In the genomic region with DNA sequence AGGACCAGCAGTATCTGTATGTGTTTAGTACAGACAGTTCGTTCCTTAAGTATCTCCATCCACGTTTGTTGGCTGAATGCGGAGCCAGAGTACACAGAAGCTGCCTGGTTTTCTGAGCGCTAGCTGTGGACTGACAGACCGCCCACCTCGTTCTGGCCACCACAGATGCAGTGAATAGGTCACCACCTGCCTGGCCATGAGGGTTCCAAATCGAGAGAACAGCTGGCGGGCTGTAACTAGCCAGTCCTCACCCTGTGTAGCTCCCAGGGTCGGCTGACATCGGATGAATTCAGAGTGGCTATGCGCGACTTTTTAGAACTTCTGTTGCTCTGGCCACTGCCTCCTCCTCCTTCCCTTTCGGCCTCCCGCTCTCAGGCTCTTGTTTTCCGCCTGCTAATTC, we compare ENCODE assay signal across 14 mouse cellular contexts. TPM values are rescaled to one million over a fixed set of nuclear protein-coding genes. Genes with fewer than 3 reads are reported as not detected.
A peak's percentile ranks its signal among the peaks of the same experiment; 100 is the strongest.
DNase-seq lines count a peak whose midpoint lies in the region; ATAC-seq and TF ChIP-seq lines count a peak whose summit lies in the region.
"Had no signal": no experiment of that assay in that cellular context is flagged by ENCODE, and none has a peak within 500 bp of the region (broad histone marks: within the 10 kb centered on the region; RNA-seq: fewer than 3 reads in every experiment).

No protein-coding gene starts in this region.

- H3K79me2 ChIP-seq in liver, adult 2 months (ENCODE audit: control insufficient read depth, insufficient read depth, low read length) = no peaks in the 10 kb centered on the region

- no peak for DNase-seq in forebrain, embryonic 14.5 days (ENCODE audit: low spot score)
- no peak for DNase-seq in liver, adult 2 months (ENCODE audit: extremely low read depth, low read depth, low spot score)
- peak; percentile 47 for DNase-seq in testis, postnatal 14 days (ENCODE audit: low spot score)
- DNase-seq in testis, postnatal 10 days (ENCODE audit: low spot score) = no peak
- no peak for DNase-seq in ovary, adult 18-20 months (ENCODE audit: low spot score)
- DNase-seq: adrenal gland, postnatal 10 days; B cell, adult 2 months; heart, postnatal 10 days had no signal

- no peaks in the 10 kb centered on the region for H3K9me3 ChIP-seq in forebrain, embryonic 14.5 days (replicated peaks; ENCODE audit: control insufficient read depth, low read length)
- no peaks in the 10 kb centered on the region for H3K9me3 ChIP-seq in forebrain, embryonic 15.5 days
- H3K9me3 ChIP-seq in liver, embryonic 12.5 days (replicated peaks) = no peaks in the 10 kb centered on the region
- H3K9me3 ChIP-seq: G1E; neural tube, embryonic 12.5 days had no signal

- peaks cover 15% of the 10 kb centered on the region for H3K36me3 ChIP-seq in forebrain, embryonic 14.5 days (ENCODE audit: control insufficient read depth, insufficient read depth, low read length)
- peaks cover 33% of the 10 kb centered on the region; the same call in 1 of the 2 replicates for H3K36me3 ChIP-seq in forebrain, embryonic 15.5 days
- H3K36me3 ChIP-seq in liver, adult 2 months (ENCODE audit: control insufficient read depth, insufficient read depth, low read length) = no peaks in the 10 kb centered on the region
- H3K36me3 ChIP-seq in liver, embryonic 12.5 days = no peaks in the 10 kb centered on the region
- H3K36me3 ChIP-seq: G1E had no signal

- WGBS in forebrain, embryonic 14.5 days = 41% methylated on average over 15 of the region's 15 CpGs
- WGBS in forebrain, embryonic 15.5 days = 41% methylated on average over 15 of the region's 15 CpGs
- 37% methylated on average over 15 of the region's 15 CpGs for WGBS in liver, adult 2 months
- 40% methylated on average over 15 of the region's 15 CpGs for WGBS in liver, embryonic 12.5 days (ENCODE audit: insufficient replicate concordance)

- no peaks in the 10 kb centered on the region for H3K4me1 ChIP-seq in forebrain, embryonic 14.5 days (ENCODE audit: control insufficient read depth, insufficient read depth, low read length)
- H3K4me1 ChIP-seq in forebrain, embryonic 15.5 days = 0 out of 2 replicates have a peak, but pooled peaks cover 5% of the 10 kb centered on the region
- peaks cover 2% of the 10 kb centered on the region; the same call in 1 of the 2 replicates for H3K4me1 ChIP-seq in liver, adult 2 months (ENCODE audit: control insufficient read depth, insufficient read depth, low read length)
- peaks cover 14% of the 10 kb centered on the region for H3K4me1 ChIP-seq in liver, embryonic 12.5 days

- H3K9ac ChIP-seq in forebrain, embryonic 14.5 days (ENCODE audit: low read length) = no peak overlapping the region
- H3K9ac ChIP-seq in forebrain, embryonic 15.5 days (replicated peaks) = no peak overlapping the region
- no peak overlapping the region for H3K9ac ChIP-seq in liver, adult 2 months (ENCODE audit: low read depth, low read length)
- H3K9ac ChIP-seq in liver, embryonic 12.5 days = no peak overlapping the region
- H3K9ac ChIP-seq: neural tube, embryonic 12.5 days had no signal

- no peak for TF ChIP-seq POLR2A in liver, adult 2 months (IDR thresholded peaks at IDR 0.05; ENCODE audit: extremely low read depth, insufficient read depth, low read length)

- no peak overlapping the region for H3K4me2 ChIP-seq in forebrain, embryonic 14.5 days (ENCODE audit: low read length)
- no peak overlapping the region for H3K4me2 ChIP-seq in forebrain, embryonic 15.5 days (replicated peaks)
- H3K4me2 ChIP-seq in liver, embryonic 12.5 days = no peak overlapping the region
- H3K4me2 ChIP-seq: neural tube, embryonic 12.5 days had no signal

- no peak overlapping the region for H3K4me3 ChIP-seq in forebrain, embryonic 14.5 days (ENCODE audit: low read depth, low read length)
- no peak overlapping the region for H3K4me3 ChIP-seq in forebrain, embryonic 15.5 days
- H3K4me3 ChIP-seq in liver, adult 2 months (ENCODE audit: insufficient read depth, low read depth, low read length) = no peak overlapping the region
- no peak overlapping the region for H3K4me3 ChIP-seq in liver, embryonic 12.5 days
- H3K4me3 ChIP-seq: neural tube, embryonic 12.5 days had no signal

- 0 out of 2 replicates have a peak overlapping the region, but pooled peaks have one; percentile 27 for H3K27ac ChIP-seq in forebrain, embryonic 14.5 days (ENCODE audit: low read depth, low read length)
- no peak overlapping the region for H3K27ac ChIP-seq in forebrain, embryonic 15.5 days (replicated peaks)
- 0 out of 2 replicates have a peak overlapping the region, but pooled peaks have one; percentile 9 for H3K27ac ChIP-seq in liver, adult 2 months (replicated peaks; ENCODE audit: insufficient read depth, low read depth, low read length)
- H3K27ac ChIP-seq in liver, embryonic 12.5 days = no peak overlapping the region
- H3K27ac ChIP-seq: neural tube, embryonic 12.5 days had no signal

- ATAC-seq in forebrain, embryonic 14.5 days = no peak
- no peak for ATAC-seq in forebrain, embryonic 15.5 days (replicated peaks)
- ATAC-seq in liver, embryonic 12.5 days = no peak
- ATAC-seq in megakaryocyte-erythroid progenitor cell, adult 5-6 weeks (replicated peaks; ENCODE audit: low FRiP score, low TSS enrichment, poor library complexity, severe bottlenecking) = no peak
- ATAC-seq: inflammation-experienced regulatory T-cells, adult 6 months had no signal

- no peak for TF ChIP-seq CTCF in liver, adult 2 months (IDR thresholded peaks at IDR 0.05; ENCODE audit: low read depth, low read length)

- H3K27me3 ChIP-seq in forebrain, embryonic 14.5 days (replicated peaks; ENCODE audit: control insufficient read depth, insufficient read depth, low read length) = no peaks in the 10 kb centered on the region
- no peaks in the 10 kb centered on the region for H3K27me3 ChIP-seq in forebrain, embryonic 15.5 days
- H3K27me3 ChIP-seq in liver, adult 2 months (ENCODE audit: control insufficient read depth, insufficient read depth, low read length) = no peaks in the 10 kb centered on the region
- peaks cover 9% of the 10 kb centered on the region; the same call in 1 of the 2 replicates for H3K27me3 ChIP-seq in liver, embryonic 12.5 days (replicated peaks)
- H3K27me3 ChIP-seq: neural tube, embryonic 12.5 days had no signal

RNA-seq across cellular contexts. Expression of gene Nrxn2, which starts 56.2 kb away (rescaled TPM):
- polyA plus RNA-seq in forebrain, embryonic 14.5 days (2014; fragmentation: Nextera tagmentation; extraction: Ambion mirVana) = 39.5 and 41.7 TPM in 2 replicates
- 31.1 and 32.4 TPM in 2 replicates for polyA plus RNA-seq in forebrain, embryonic 15.5 days (2015; fragmentation: Nextera tagmentation; extraction: Ambion mirVana)
- 0.28 and 1.1 TPM in 2 replicates for total RNA-seq in liver, adult 2 months (2014; rRNA removed)
- polyA plus RNA-seq in liver, adult 2 months (2012; rRNA removed) = 1.2 and 2.4 TPM in 2 replicates
- 0.83 and 0.85 TPM in 2 replicates for polyA plus RNA-seq in liver, embryonic 12.5 days (2016; fragmentation: Nextera tagmentation; extraction: Ambion mirVana)
- total RNA-seq in megakaryocyte-erythroid progenitor cell, adult 5-6 weeks (2014; fragmentation: Nextera tagmentation) = not detected in 2 replicates
- total RNA-seq in megakaryocyte-erythroid progenitor cell, adult 5-6 weeks (2017) = not detected in 2 replicates

Comparison
In these comparisons a context has a peak if more than half of its experiments do, and no peak if none do; other contexts are left out.
1. H3K27ac ChIP-seq: peak in forebrain, embryonic 14.5 days (single experiment) and liver, adult 2 months (single experiment); none in forebrain, embryonic 15.5 days (single experiment) and liver, embryonic 12.5 days (single experiment).